Mouse (Mus musculus) B cell, adult 67 days (primary cell): ENCODE results near the gene Slc46a1. TPM values are rescaled to one million over a fixed set of nuclear protein-coding genes. Genes with fewer than 3 reads are reported as not detected.

Source experiments
- total RNA-seq, 2 experiments: library from RNA; stranded (reverse); gene quantifications; 4 replicates each; pipeline ENCODE4 v1.2.4; 2023

Gene Slc46a1
- under 1 TPM in 1 of 2 experiments, not detected in 1; 0.90 TPM for total RNA-seq

DNA sequence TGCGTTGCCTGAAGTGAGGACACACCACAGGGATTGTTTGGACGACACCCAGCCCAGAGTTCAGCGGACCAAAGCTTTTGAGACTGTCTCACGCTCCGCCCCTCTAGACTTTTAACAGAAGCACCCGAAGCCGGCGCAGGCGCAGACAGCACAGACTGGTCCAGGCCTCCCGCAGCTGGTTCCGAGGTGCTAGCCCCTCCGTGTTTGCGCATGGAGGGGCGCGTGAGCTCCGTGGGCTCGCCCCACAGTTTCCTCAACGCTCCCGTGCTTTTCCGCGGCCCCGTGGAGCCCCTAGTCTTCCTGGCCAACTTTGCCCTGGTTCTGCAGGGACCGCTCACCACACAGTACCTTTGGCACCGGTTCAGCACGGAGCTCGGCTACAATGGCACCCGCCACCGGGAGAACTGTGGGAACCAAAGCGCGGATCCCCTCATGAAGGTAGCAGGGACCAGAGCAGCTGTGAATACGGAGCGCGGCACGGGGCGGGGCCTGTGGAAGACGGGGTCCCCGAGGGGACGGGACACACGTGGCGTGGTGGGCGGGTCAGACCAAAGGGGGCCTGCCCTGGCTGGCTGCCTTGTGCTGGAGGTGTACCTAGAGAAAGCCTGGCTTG lies at the start of gene Slc46a1:
TSS of gene Slc46a1 (plus strand) at position 130 of the 613 bp plus-strand sequence.

DNA sequence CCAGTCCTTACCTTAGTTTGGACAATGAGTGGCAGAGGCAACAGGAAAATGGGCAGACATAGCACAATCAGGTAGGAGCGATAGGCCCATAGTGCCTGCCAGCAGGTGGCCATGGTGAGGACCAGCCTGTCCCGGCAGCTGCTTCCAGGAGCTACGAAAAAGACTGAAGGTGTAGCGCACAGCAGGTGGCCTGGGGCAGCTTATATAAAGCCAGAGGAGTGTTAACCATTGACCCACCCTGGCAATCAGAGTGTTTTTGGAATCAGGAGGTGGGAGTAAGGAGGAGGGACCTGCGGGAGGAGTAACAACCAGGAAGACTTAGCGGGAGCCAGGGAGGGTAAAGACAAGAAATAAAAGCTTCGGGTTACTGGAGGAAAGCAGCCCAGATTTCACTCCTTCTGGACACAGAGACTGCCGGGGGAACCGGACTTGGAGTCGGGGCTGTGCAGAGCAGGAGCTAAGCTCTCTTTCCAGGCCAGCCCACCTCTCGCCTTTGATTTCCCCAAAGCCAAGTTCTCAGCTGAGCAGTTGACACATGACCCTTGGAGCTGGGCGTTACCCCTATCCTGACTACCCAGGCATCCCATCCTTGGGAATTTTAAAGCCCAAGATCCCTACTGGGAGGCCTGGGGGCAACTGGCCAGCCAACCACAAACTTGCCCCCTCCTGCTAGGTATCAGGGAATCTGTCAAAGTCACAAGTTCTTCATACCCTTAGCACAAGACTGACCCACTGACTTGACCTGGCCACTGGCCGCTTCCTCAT lies 43.3 kb upstream of the Slc46a1 start, which contains the start of gene Slc13a2:
TSS of gene Slc13a2 (minus strand) at position 163 of the 765 bp plus-strand sequence.

DNA sequence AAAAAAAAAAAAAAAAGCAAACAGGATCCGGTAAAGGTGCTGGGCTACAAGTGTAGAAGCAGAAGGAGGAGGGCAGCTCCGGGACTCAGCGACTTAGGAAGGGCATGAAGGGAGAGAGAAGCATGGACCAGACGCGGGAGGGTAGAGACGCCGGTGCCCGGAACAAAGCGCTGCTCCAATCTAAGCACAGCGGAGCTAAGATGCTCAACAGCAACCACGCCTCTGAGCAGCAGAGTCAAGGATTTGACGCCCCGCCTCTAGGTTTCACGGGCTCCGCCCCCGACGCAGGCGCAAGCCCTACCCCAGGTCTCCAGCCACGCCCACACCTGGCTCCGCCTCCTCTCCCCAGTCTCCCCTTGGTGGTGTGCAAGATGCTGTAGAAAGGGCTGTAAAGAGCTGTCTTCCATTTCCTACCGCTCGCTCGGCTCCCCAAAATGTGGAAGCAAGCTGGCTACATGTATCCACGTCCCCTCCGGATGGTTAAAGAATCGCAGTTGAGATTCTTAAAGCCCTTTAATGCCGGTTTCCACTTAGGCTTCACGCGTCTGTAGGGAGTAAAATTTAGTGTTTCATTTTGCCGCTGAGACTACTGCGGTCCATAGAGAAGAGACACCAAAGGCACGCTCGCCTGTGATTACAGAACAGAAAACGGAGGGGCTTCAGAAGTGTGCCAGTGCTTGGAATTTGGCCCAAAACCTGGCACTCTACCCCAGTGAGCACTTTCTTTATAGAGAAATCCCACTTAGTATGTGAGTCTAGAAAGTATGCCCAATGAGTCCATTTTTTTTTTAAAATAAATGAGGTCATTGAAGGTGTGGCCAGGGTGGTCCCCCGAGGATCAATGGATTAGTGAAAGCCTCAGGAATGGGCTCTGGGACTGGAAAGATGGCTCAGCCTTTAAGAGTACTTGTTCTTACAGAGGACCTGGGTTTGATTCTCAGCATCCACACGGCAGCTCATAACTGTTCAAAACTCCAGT lies 32.3 kb downstream of the Slc46a1 start, which contains the start of gene Sarm1:
TSS of gene Sarm1 (minus strand) at position 211 of the 979 bp plus-strand sequence.

DNA sequence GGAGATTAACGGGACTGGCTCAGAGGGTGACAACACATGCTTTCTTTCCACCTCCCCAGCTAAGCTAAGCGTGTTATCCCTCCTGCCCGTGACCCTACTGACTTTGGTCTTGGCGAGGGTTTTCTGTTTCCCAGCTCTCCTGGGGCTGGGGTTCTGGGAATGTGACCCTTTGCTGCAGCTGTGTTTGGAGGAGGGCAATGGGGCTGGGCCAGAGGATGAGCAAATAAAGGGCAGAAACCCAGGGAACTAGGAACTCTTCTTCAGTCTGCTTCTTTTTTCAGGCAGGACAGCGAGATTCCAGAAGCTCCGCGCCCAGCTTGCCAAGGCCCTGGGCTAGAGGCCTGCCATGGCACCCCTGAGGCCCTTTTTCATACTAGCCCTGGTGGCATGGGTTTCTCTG lies 33.5 kb downstream of the Slc46a1 start, which contains the start of gene Vtn:
TSS of gene Vtn (plus strand) at position 88 of the 400 bp plus-strand sequence.

DNA sequence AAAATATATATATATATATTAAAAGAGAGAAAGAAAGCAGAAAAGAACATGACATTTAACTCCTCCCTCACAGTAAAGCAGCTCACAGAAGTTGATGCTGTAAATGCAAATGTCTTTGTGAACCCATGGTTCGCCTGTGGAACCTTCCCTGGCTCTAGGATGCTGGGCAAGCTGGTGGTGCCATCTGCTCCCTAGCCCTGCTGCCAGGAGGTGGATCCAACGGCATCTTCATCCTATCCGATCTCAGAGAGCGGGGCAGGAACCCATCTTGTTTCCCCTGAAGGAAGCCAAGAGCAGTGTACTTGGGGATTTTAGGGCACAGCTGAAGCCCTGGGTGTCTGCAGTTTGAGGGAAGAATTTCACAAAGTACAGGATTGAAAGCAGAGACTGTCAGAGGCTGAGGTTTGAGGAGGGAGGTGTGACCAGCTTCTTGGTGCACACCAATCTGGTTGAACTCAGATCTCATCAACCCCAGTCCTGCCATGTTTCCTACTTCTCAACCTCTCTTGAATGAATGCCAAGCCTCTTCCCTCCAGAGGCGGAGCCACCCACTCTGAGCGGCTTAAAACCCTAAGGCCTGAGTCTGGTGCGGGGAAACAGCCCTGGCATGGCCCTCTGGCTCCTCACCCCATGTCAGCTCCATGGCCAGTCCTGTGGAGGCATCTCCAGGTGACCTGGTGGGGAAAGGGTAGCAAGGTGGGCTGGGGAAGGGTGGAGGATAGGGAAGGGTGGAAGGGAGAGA lies 37.6 kb downstream of the Slc46a1 start, which contains the start of gene Sebox:
TSS of gene Sebox (plus strand) at position 539 of the 742 bp plus-strand sequence.

DNA sequence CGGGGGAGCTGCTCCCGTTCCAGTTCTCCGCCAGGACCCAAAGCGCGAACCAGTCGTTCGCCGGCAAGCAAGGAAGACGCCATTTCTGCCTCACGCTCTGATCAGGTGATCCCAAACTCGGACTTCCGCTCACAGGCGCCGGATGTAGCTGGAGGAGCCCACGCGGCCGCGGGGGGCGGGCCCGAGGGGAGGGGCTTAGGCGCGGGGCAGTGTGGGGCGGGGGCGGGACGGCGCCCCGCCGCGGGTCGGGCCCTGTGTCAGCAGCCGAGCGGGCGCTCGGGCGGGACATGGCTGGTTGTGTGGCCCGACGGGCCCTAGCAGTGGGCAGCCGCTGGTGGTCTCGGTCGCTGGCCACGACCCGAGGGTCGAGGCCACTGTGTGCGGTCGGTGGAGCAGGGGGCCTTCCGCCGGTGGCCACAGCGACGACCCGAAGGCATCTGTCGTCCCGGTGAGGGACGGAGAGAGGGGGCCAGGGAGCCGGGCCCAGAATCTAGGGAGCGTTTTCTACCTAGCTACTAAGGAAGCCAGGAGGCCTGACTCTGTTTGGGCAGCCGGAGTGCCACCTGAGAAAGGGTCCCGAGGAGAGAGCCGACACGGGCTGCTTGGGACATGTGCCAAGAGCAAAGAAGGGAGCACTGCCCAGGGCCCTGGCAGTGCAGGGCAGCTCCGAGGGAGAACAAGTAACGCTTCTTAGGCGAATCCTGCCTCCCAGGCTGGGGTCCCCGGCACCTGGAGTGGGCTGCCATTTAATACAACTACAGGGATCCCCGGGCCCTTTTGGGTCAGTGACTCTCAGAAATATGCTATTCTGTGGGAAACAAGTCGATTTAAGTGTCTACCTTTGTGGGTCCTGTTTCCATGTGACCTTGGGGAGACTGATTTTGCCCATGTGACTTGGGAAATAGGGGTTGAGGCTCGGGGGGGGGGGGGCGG lies 46.8 kb downstream of the Slc46a1 start, which contains the start of the genes Tmem199 and Poldip2:
TSS of gene Tmem199 (minus strand) at position 148 of the 933 bp plus-strand sequence.
TSS of gene Poldip2 (plus strand) at position 169 of the 933 bp plus-strand sequence.

Other genes with a start within 250 kb of the Slc46a1 start
- 10 to 100 TPM; 61.6 to 62.6 TPM for gene Sdf2, start 220.0 kb upstream of the Slc46a1 start, total RNA-seq
- 10 to 100 TPM; 71.7 to 73.7 TPM for gene Supt6, start 219.7 kb upstream of the Slc46a1 start, total RNA-seq
- 100 to 1,000 TPM; 133 to 141 TPM for gene 2610507B11Rik, start 203.9 kb upstream of the Slc46a1 start, total RNA-seq
- 1 to 10 TPM; 2.7 to 4.4 TPM for gene BC030499, start 174.9 kb upstream of the Slc46a1 start, total RNA-seq
- 1 to 10 TPM; 2.3 to 3.7 TPM for gene Spag5, start 164.2 kb upstream of the Slc46a1 start, total RNA-seq
- 10 to 100 TPM; 45.7 to 48.3 TPM for gene Aldoc, start 142.7 kb upstream of the Slc46a1 start, total RNA-seq
- 10 to 100 TPM; 58.7 to 61.3 TPM for gene Pigs, start 137.3 kb upstream of the Slc46a1 start, total RNA-seq
- 10 to 100 TPM; 58.2 to 68.7 TPM for gene Unc119, start 122.2 kb upstream of the Slc46a1 start, total RNA-seq
- gene Foxn1, start 79.1 kb upstream of the Slc46a1 start, total RNA-seq, result not detected
- gene Slc13a2, start 43.5 kb upstream of the Slc46a1 start, total RNA-seq, result not detected
- gene Sarm1, start 32.1 kb downstream of the Slc46a1 start, total RNA-seq, result 1 to 10 TPM; 2.5 to 2.9 TPM
- gene Vtn, start 33.4 kb downstream of the Slc46a1 start, total RNA-seq, result not detected
- not detected for gene Sebox, start 37.8 kb downstream of the Slc46a1 start, total RNA-seq
- 10 to 100 TPM; 37.6 to 40.0 TPM for gene Tmem199, start 46.5 kb downstream of the Slc46a1 start, total RNA-seq
- gene Poldip2, start 46.5 kb downstream of the Slc46a1 start, total RNA-seq, result 10 to 100 TPM; 41.5 to 53.0 TPM
- 10 to 100 TPM; 16.6 to 19.0 TPM for gene Tnfaip1, start 70.6 kb downstream of the Slc46a1 start, total RNA-seq
- 10 to 100 TPM; 32.9 to 33.5 TPM for gene Ift20, start 70.7 kb downstream of the Slc46a1 start, total RNA-seq
- gene Tmem97, start 85.1 kb downstream of the Slc46a1 start, total RNA-seq, result 1 to 10 TPM; 5.5 to 6.2 TPM
- 10 to 100 TPM; 24.4 to 25.4 TPM for gene Nlk, start 231.7 kb downstream of the Slc46a1 start, total RNA-seq